In genomic region chr15:25928831-25929230, GRCm38 (mm10) we compare ENCODE assay signal across 10 mouse cellular contexts. TPM values are rescaled to one million over a fixed set of nuclear protein-coding genes. Genes with fewer than 3 reads are reported as not detected.
DNase-seq lines count a peak whose midpoint lies in the region; ATAC-seq and TF ChIP-seq lines count a peak whose summit lies in the region.
"Had no signal": no experiment of that assay in that cellular context is flagged by ENCODE, and none has a peak within 500 bp of the region (broad histone marks: within the 10 kb centered on the region; RNA-seq: fewer than 3 reads in every experiment).

No protein-coding gene starts in this region.

- peak; percentile 52 for TF ChIP-seq CTCF in kidney, postnatal 0 days (IDR thresholded peaks at IDR 0.05; ENCODE audit: low read depth)
- TF ChIP-seq CTCF in thymus, adult 2 months (IDR thresholded peaks at IDR 0.05; ENCODE audit: borderline replicate concordance, control insufficient read depth, extremely low read depth, insufficient read depth, low read length, poor library complexity) = no peak
- TF ChIP-seq CTCF in MEL (IDR thresholded peaks at IDR 0.05 in 2 of 3, conservative IDR thresholded peaks at IDR 0.05 in 1 of 3; ENCODE audit: control insufficient read depth in 1 of 3, insufficient read depth in 1 of 3, low read depth in 2 of 3, low read length in 3 of 3, poor library complexity in 1 of 3, severe bottlenecking in 1 of 3) = peak; percentile 49 to 57 (median 53)

- H3K79me2 ChIP-seq in MEL (ENCODE audit: control insufficient read depth, insufficient read depth, low read length, poor library complexity) = no peaks in the 10 kb centered on the region; the same call in 1 of the 2 replicates

- no peak for ATAC-seq in kidney, postnatal 0 days (replicated peaks; ENCODE audit: low FRiP score, low read depth)
- ATAC-seq: activated CD4-positive, CD25-positive, alpha-beta regulatory T cell, adult 4 months had no signal

- no peak overlapping the region for H3K4me3 ChIP-seq in kidney, postnatal 0 days (replicated peaks; ENCODE audit: low read depth, low read length)
- no peak overlapping the region for H3K4me3 ChIP-seq in thymus, adult 2 months (ENCODE audit: control insufficient read depth, insufficient read depth, low read length)
- no peak overlapping the region for H3K4me3 ChIP-seq in MEL (ENCODE audit: control insufficient read depth in 1 of 2, insufficient read depth in 1 of 2, low read depth in 2 of 2, low read length in 2 of 2)

- H3K4me1 ChIP-seq in kidney, postnatal 0 days (replicated peaks; ENCODE audit: insufficient read depth, low read length) = peaks cover 14% of the 10 kb centered on the region
- peaks cover 11% of the 10 kb centered on the region for H3K4me1 ChIP-seq in thymus, adult 2 months (replicated peaks; ENCODE audit: control insufficient read depth, insufficient read depth, low read length)
- peaks cover 3 to 17% of the 10 kb centered on the region in 2 experiments; a peak in 3 of 4 replicates for H3K4me1 ChIP-seq in MEL (ENCODE audit: control insufficient read depth in 1 of 2, insufficient read depth in 2 of 2, low read length in 2 of 2)

- no peak for DNase-seq in kidney, postnatal 0 days (ENCODE audit: low spot score)
- DNase-seq in kidney, adult 8-10 months = no peak
- DNase-seq in thymus, adult 2 months = peak; percentile 27
- DNase-seq in thymus, postnatal 25 days = no peak
- peak; percentile 23 for DNase-seq in MEL (ENCODE audit: low read depth, low spot score)
- DNase-seq in splenic B cell, adult 2 months (ENCODE audit: low read depth, low spot score) = peak; percentile 61
- no peak for DNase-seq in adrenal gland, adult 18-20 months (ENCODE audit: low spot score in 2 of 2)
- DNase-seq in spleen, postnatal 4 days (ENCODE audit: low spot score in 2 of 2) = no peak
- DNase-seq: cerebellum, postnatal 36 days had no signal

- TF ChIP-seq POLR2A in thymus, adult 2 months (IDR thresholded peaks at IDR 0.05; ENCODE audit: control insufficient read depth, extremely low read depth, insufficient read depth, low read length, poor library complexity) = no peak
- TF ChIP-seq POLR2A in MEL (IDR thresholded peaks at IDR 0.05; ENCODE audit: control insufficient read depth in 1 of 2, insufficient read depth in 1 of 2, low read depth in 1 of 2, low read length in 2 of 2, poor library complexity in 1 of 2) = no peak

- no peaks in the 10 kb centered on the region for H3K9me3 ChIP-seq in kidney, postnatal 0 days (replicated peaks; ENCODE audit: low read length)
- H3K9me3 ChIP-seq in MEL (replicated peaks; ENCODE audit: insufficient read depth, low read length) = no peaks in the 10 kb centered on the region

- H3K4me2 ChIP-seq in kidney, postnatal 0 days (ENCODE audit: low read length) = no peak overlapping the region

- H3K36me3 ChIP-seq in kidney, postnatal 0 days (ENCODE audit: insufficient read depth, low read length) = no peaks in the 10 kb centered on the region
- no peaks in the 10 kb centered on the region for H3K36me3 ChIP-seq in thymus, adult 2 months (ENCODE audit: control insufficient read depth, insufficient read depth, low read length)
- H3K36me3 ChIP-seq in MEL (ENCODE audit: control insufficient read depth in 1 of 2, insufficient read depth in 2 of 2, low read length in 2 of 2) = peaks cover 0 to 6% of the 10 kb centered on the region in 2 experiments; a peak in 2 of 4 replicates
- no peaks in the 10 kb centered on the region for H3K36me3 ChIP-seq in splenic B cell, adult 2 months (ENCODE audit: control insufficient read depth, insufficient read depth, low read length, poor library complexity, severe bottlenecking)

- TF ChIP-seq EP300 in MEL (IDR thresholded peaks at IDR 0.05; ENCODE audit: low read depth in 1 of 2, low read length in 2 of 2) = no peak

- TF ChIP-seq RAD21 in MEL (IDR thresholded peaks at IDR 0.05; ENCODE audit: low read depth, low read length) = no peak; the same call in 1 of the 2 replicates

- H3K27ac ChIP-seq in kidney, postnatal 0 days = peak overlapping the region; percentile 68; the same call in 1 of the 2 replicates
- H3K27ac ChIP-seq in thymus, adult 2 months (ENCODE audit: control insufficient read depth, insufficient read depth, low read length) = no peak overlapping the region
- no peak overlapping the region for H3K27ac ChIP-seq in MEL (ENCODE audit: control insufficient read depth, low read depth, low read length)

- H3K27me3 ChIP-seq in kidney, postnatal 0 days (ENCODE audit: insufficient read depth, low read length) = no peaks in the 10 kb centered on the region
- no peaks in the 10 kb centered on the region for H3K27me3 ChIP-seq in thymus, adult 2 months (ENCODE audit: control insufficient read depth, insufficient read depth, low read length)
- H3K27me3 ChIP-seq in MEL (ENCODE audit: control insufficient read depth in 1 of 2, insufficient read depth in 2 of 2, low read length in 2 of 2) = no peaks in the 10 kb centered on the region
- H3K27me3 ChIP-seq in splenic B cell, adult 2 months (ENCODE audit: control insufficient read depth, insufficient read depth, low read length, poor library complexity, severe bottlenecking) = no peaks in the 10 kb centered on the region

- 76% methylated on average over 5 of the region's 5 CpGs for WGBS in kidney, postnatal 0 days
- 86% methylated on average over 5 of the region's 5 CpGs for WGBS in thymus, adult 2 months

- H3K9ac ChIP-seq in kidney, postnatal 0 days (ENCODE audit: low read depth, low read length) = no peak overlapping the region
- H3K9ac ChIP-seq in MEL (ENCODE audit: control insufficient read depth, low read depth, low read length, poor library complexity, severe bottlenecking) = no peak overlapping the region

TF ChIP-seq in MEL, 35 proteins besides CTCF, POLR2A, EP300 and RAD21:
- TF ChIP-seq ZKSCAN1 (IDR thresholded peaks at IDR 0.05; ENCODE audit: low read depth, low read length) (no peak), USF1 (IDR thresholded peaks at IDR 0.05; ENCODE audit: low read depth, low read length) (peak; percentile 47; the same call in 1 of the 2 replicates), SMC3 (IDR thresholded peaks at IDR 0.05; ENCODE audit: low read depth, low read length) (peak; percentile 41), NELFE (IDR thresholded peaks at IDR 0.05; ENCODE audit: low read depth, low read length) (no peak)

RNA-seq across cellular contexts. Expression of gene Zfp622, which starts 55.3 kb away (rescaled TPM):
- 23.2 and 27.3 TPM in 2 replicates for polyA plus RNA-seq in kidney, postnatal 0 days (2015; fragmentation: Nextera tagmentation; extraction: Ambion mirVana)
- polyA plus RNA-seq in thymus, adult 2 months (2012; rRNA removed) = 20.6 and 24.0 TPM in 2 replicates
- 66.8 and 77.2 TPM in 2 replicates for total RNA-seq in MEL (2012; rRNA removed)
- polyA plus RNA-seq in MEL (2012; ENCODE audit: insufficient read depth in 1 of 2, insufficient read length in 2 of 2, low read depth in 1 of 2, low replicate concordance in 2 of 2, missing spikeins in 1 of 2) = 100 to 1,000 TPM in 1 of 2 experiments, not detected in 1; 106 TPM
- 10 to 100 TPM; 36.6 to 40.5 TPM for total RNA-seq in adrenal gland, adult 18-20 months (2021)

Comparison
In these comparisons a context has a peak if more than half of its experiments do, and no peak if none do; other contexts are left out.
1. DNase-seq: peak in thymus, adult 2 months (single experiment), MEL (single experiment) and splenic B cell, adult 2 months (single experiment); none in kidney, postnatal 0 days (single experiment), kidney, adult 8-10 months (0 of 2), thymus, postnatal 25 days (single experiment), adrenal gland, adult 18-20 months (0 of 2) and spleen, postnatal 4 days (0 of 2).